Mouse (Mus musculus) midbrain, embryonic 14.5 days (tissue): ENCODE results near the gene Pxylp1. TPM values are rescaled to one million over a fixed set of nuclear protein-coding genes. Genes with fewer than 3 reads are reported as not detected.
A peak's percentile ranks its signal among the peaks of the same experiment; 100 is the strongest.

Experiments used
- ATAC-seq: fragments of 200-750 bp; cut with Nextera tagmentation; 2 replicates; pipeline ENCODE4 v1.8.0; 2017; ENCODE audit warnings: moderate number of reproducible peaks, moderate library complexity; ENCODE audit not compliant: low FRiP score, low TSS enrichment
- DNase-seq: peaks from one replicate; pipeline ENCODE4 v3.0.0-alpha.2; 2015
- H3K27ac ChIP-seq: fragments of 300-500 bp; sonication (generic); replicated peaks from 2 replicates; pipeline ENCODE4 v1.5.1; 2014; ENCODE audit warnings: mild to moderate bottlenecking, low read depth, low read length, moderate library complexity
- H3K27me3 ChIP-seq: fragments of 300-500 bp; sonication (generic); 2 replicates; pipeline ENCODE4 v1.6.1; 2014; ENCODE audit warnings: low read length, control low read depth, mixed read lengths; ENCODE audit not compliant: control insufficient read depth, insufficient read depth
- H3K36me3 ChIP-seq: fragments of 300-500 bp; sonication (generic); 2 replicates; pipeline ENCODE4 v1.6.1; 2014; ENCODE audit warnings: low read length, control low read depth; ENCODE audit not compliant: control insufficient read depth, insufficient read depth
- H3K4me1 ChIP-seq: fragments of 300-500 bp; sonication (generic); 2 replicates; pipeline ENCODE4 v1.6.1; 2014; ENCODE audit warnings: mild to moderate bottlenecking, antibody characterized with exemption, low read length, control low read depth; ENCODE audit not compliant: control insufficient read depth, insufficient read depth
- H3K4me2 ChIP-seq: fragments of 300-500 bp; sonication (generic); 2 replicates; pipeline ENCODE4 v1.6.1; 2014; ENCODE audit warnings: mild to moderate bottlenecking, low read length, moderate library complexity
- H3K4me3 ChIP-seq: fragments of 300-500 bp; sonication (generic); replicated peaks from 2 replicates; pipeline ENCODE4 v1.5.1; 2014; ENCODE audit warnings: low read depth, low read length
- H3K9ac ChIP-seq: fragments of 300-500 bp; sonication (generic); replicated peaks from 2 replicates; pipeline ENCODE4 v1.6.1; 2014; ENCODE audit warnings: mild to moderate bottlenecking, low read length, moderate library complexity
- H3K9me3 ChIP-seq: fragments of 300-500 bp; sonication (generic); 2 replicates; pipeline ENCODE4 v1.6.1; 2016; ENCODE audit warnings: low read length, control low read depth, mixed read lengths; ENCODE audit not compliant: control insufficient read depth
- WGBS: fragments of 180-500 bp; shearing (Covaris S2); extraction: QIAGEN DNeasy Blood & Tissue Kit; methylation state at CpG from one replicate; pipeline ENCODE4 v1.1.7; 2014; 5-methylcytosine and 5-hydroxymethylcytosine counted together
- polyA plus RNA-seq: library from polyadenylated mRNA; unstranded; fragments of >200 nt; fragmentation: Nextera tagmentation; extraction: Ambion mirVana; gene quantifications from 2 replicates; pipeline ENCODE4 v1.2.1, GENCODE M21; 2014

Pxylp1 gene
- polyA plus RNA-seq, 1 experiment from 2014 or later: 66.1 TPM

DNA sequence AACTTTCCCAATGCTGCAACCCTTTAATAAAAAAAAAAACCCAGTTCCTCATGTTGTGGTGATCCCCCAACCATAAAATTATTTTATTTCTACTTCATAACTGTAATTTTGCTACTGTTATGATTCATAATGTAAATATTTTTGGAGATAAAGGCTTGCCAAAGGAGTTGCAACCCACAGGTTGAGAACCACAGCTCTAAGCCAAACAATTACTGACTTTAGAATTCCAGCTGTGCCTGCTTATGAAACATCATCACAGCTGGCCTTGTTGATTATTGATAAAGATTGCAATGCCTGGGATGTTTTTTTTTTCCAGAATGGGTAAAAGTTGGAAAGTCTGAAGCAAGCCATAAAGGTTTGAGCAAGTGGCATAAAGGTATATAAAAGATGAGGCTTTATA, 6.5 kb upstream of the Pxylp1 start:
- H3K36me3 ChIP-seq: no peaks in the 10 kb centered on the region
- no peaks in the 10 kb centered on the region for H3K4me1 ChIP-seq
- no peak overlapping the region for H3K4me2 ChIP-seq
- H3K27ac ChIP-seq: no peak overlapping the region
- H3K9me3 ChIP-seq: no peaks in the 10 kb centered on the region
- no peaks in the 10 kb centered on the region for H3K27me3 ChIP-seq
- H3K9ac ChIP-seq: no peak overlapping the region
- DNase-seq (no peak), ATAC-seq (no peak)
- H3K4me3 ChIP-seq: no peak overlapping the region

DNA sequence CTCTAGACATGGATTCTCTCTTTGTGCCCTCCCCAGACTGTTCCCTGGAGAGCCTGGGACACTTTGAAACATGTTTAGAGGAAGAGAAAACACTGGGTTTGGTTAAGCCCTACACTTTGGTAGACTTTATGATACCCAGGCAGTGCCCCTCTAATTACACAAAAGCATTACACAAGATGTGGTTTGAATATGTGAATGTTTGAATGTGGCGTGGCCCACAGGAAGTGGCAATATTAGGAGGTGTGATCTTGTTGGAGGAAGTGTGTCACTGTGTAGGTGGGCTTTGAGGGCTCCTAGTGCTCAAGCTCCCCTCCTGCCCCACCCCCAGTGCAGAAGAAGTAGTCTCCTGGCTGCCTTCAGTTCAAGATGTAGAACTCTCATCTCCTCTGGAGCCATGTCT, 4.2 kb upstream of the Pxylp1 start:
- no peaks in the 10 kb centered on the region for H3K9me3 ChIP-seq
- no peaks in the 10 kb centered on the region for H3K36me3 ChIP-seq
- no peaks in the 10 kb centered on the region for H3K27me3 ChIP-seq
- no peak overlapping the region for H3K4me3 ChIP-seq
- WGBS: 94% methylated on average over 1 of the region's 1 CpGs
- H3K27ac ChIP-seq: no peak overlapping the region
- no peak overlapping the region for H3K4me2 ChIP-seq
- H3K4me1 ChIP-seq: peaks cover 16% of the 10 kb centered on the region
- ATAC-seq: no peak
- no peak for DNase-seq
- H3K9ac ChIP-seq: no peak overlapping the region

DNA sequence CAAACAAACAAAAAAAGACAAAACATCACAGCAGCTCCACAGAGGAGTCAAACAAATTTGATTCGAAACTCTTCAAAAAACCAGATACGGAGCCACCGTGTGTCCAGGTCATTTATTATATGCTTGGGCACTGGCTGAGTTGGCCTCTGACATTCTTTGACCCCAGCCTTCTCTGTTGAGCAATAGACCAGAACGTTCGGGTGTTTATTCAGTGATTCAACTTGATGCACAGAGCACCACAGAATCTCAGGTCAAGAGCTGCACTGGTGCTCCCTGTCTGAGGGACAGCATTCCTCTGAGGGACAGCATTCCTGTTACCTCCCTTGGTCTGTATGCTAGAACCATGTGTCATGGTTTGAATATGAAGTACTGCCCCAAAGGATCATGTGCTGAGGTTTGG, 1.1 kb upstream of the Pxylp1 start:
- H3K9me3 ChIP-seq: no peaks in the 10 kb centered on the region
- H3K27me3 ChIP-seq: no peaks in the 10 kb centered on the region
- WGBS: 56% methylated on average over 5 of the region's 5 CpGs
- DNase-seq: no peak
- H3K36me3 ChIP-seq: no peaks in the 10 kb centered on the region
- no peak overlapping the region for H3K4me2 ChIP-seq
- no peak overlapping the region for H3K4me3 ChIP-seq
- H3K4me1 ChIP-seq: peaks cover 36% of the 10 kb centered on the region
- no peak overlapping the region for H3K9ac ChIP-seq
- peak overlapping the region; percentile 81 for H3K27ac ChIP-seq
- ATAC-seq: no peak

DNA sequence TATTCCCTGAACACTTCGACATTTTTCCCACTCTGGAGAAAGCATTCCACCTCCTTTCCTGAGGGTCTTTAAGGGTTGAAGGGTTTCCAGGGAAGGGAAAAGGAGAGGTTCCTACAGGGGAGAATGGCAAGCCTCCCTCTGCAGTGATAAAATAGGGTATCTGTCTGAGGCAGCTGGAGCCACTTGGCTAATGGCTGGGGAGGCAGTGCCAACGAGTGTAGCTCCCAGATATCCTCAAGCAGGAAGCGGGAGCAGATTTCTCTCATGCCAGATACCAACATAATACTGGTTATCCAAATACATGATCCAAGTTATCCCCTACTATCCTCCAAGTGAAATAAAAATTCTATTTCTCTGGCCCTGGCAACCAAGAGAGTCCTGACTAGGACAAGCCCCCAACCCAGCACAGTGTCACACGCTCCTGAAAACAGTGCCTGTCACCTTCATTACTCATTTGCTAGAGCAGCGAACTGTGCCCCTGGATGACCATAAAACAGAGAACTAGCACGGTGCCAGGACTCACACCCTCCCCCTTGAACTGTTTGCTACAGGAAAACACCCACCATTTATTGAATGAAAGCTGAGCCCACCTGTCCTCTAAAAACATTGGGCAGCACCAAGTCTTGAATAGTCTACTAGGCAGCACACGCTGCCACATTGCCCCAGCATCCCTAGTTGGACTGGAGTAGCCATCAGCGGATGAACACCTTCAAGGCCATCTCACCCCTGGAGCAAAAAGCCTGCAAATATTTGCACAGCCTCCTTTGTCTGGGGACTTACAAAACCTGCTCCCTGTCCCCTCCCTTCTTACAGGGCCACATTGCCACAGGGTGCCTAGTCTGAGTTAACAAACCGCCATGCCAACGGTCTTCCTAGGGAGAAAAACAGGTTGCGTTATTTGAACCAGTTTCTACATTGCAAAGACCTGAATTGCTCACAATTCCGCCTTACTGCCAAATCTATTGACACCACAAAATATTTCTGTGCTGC, 833 bp downstream of the Pxylp1 start:
- H3K9me3 ChIP-seq: no peaks in the 10 kb centered on the region
- H3K9ac ChIP-seq: 0 out of 2 replicates have a peak overlapping the region, but pooled peaks have one; percentile 1
- no peaks in the 10 kb centered on the region for H3K36me3 ChIP-seq
- no peak overlapping the region for H3K4me3 ChIP-seq
- peak overlapping the region; percentile 37 for H3K4me2 ChIP-seq
- peaks cover 49% of the 10 kb centered on the region for H3K4me1 ChIP-seq
- H3K27me3 ChIP-seq: no peaks in the 10 kb centered on the region
- H3K27ac ChIP-seq: peak overlapping the region; percentile 81
- DNase-seq (no peak), ATAC-seq (no peak)
- 63% methylated on average over 12 of the region's 12 CpGs for WGBS

DNA sequence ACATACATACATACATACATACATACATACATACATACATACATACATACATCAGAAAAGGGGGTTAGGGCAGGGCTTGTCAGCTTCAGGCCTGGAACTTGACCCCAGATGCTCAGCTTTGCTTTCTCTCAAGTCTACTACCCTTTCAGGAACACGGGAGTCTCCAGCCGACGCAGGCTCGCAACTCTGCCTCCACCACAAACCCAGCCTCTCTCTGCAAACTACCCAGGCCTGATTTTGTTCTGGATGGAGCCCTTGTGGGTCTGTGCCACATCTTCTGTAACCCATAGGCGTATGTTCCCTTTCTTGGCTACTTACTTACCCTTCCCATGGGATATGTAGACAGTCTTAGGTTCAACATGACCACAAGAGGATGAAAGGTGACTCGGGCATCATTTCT, 1.7 kb downstream of the Pxylp1 start:
- Histone ChIP-seq H3K4me3 (no peak overlapping the region), H3K9ac (no peak overlapping the region), H3K27me3 (no peaks in the 10 kb centered on the region), H3K9me3 (no peaks in the 10 kb centered on the region), H3K4me1 (peaks cover 57% of the 10 kb centered on the region), H3K27ac (peak overlapping the region; percentile 81; the same call in 1 of the 2 replicates), H3K4me2 (peak overlapping the region; percentile 88; the same call in 1 of the 2 replicates), H3K36me3 (no peaks in the 10 kb centered on the region)
- no peak for DNase-seq
- ATAC-seq: no peak
- 91% methylated on average over 6 of the region's 6 CpGs for WGBS

DNA sequence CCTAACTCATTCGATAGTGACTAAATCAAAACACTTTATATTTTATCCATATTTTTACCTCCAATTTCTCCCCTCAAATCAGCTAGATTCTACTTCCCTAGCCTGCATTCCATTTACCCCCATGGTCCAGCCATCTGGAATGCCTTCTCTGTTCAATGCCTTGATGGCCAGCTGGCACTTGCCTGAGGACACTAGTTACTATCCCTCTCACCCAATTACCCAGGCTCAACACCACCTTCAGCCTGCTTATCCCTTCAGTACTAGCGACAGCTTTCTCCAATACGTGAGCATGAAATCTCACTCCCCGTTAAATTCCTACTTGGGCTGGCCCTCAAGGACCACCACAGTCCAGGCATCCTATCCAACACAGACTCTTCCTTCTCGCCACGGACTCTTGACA, 2.2 kb downstream of the Pxylp1 start:
- Histone ChIP-seq H3K27me3 (no peaks in the 10 kb centered on the region), H3K9me3 (no peaks in the 10 kb centered on the region), H3K4me3 (no peak overlapping the region), H3K4me1 (peaks cover 61% of the 10 kb centered on the region), H3K4me2 (peak overlapping the region; percentile 88), H3K27ac (0 out of 2 replicates have a peak overlapping the region, but pooled peaks have one; percentile 28), H3K36me3 (no peaks in the 10 kb centered on the region), H3K9ac (no peak overlapping the region; the same call in 1 of the 2 replicates)
- 64% methylated on average over 6 of the region's 6 CpGs for WGBS
- no peak for ATAC-seq
- peak; percentile 37 for DNase-seq

DNA sequence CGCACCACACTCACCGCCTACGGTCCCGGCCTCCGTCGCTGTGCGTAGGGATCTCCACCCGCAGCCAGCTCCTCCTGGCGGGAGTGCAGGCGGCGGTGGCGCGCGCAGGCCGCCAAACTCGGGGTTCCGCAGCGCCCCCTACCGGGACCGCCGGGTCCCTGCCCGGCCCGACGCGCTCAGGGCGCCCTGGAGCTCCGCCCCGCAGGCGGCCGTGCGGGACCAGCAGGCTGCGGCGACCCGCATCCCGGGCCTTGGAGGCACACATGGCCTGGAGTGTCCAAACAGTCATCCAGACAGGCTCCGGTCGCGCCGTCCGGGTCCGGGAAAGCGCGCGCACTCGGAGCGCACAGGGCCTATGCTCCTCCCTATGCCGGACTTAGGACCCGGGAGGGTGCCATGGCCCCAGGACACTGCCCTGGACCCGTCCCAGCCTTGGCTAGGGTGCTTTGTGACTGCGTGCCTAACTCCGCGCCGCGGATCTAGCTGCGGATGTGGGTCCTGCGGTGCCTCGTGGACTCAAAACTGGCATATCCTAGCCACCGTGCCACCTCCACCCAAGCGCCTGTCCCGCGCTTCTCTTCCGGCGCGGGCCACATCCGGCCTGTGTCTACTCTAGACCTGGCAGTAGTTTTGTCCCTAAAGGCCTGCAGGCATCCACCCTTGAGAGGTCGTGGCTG, 3.0 kb downstream of the Pxylp1 start:
- no peaks in the 10 kb centered on the region for H3K36me3 ChIP-seq
- H3K9me3 ChIP-seq: no peaks in the 10 kb centered on the region
- peak overlapping the region; percentile 80 for H3K9ac ChIP-seq
- peak; percentile 80 for ATAC-seq
- WGBS: 1% methylated on average over 66 of the region's 66 CpGs
- peak overlapping the region; percentile 88 for H3K4me2 ChIP-seq
- H3K27me3 ChIP-seq: no peaks in the 10 kb centered on the region
- peaks cover 64% of the 10 kb centered on the region for H3K4me1 ChIP-seq
- DNase-seq: peak; percentile 94
- H3K27ac ChIP-seq: peak overlapping the region; percentile 78
- peak overlapping the region; percentile 67 for H3K4me3 ChIP-seq

DNA sequence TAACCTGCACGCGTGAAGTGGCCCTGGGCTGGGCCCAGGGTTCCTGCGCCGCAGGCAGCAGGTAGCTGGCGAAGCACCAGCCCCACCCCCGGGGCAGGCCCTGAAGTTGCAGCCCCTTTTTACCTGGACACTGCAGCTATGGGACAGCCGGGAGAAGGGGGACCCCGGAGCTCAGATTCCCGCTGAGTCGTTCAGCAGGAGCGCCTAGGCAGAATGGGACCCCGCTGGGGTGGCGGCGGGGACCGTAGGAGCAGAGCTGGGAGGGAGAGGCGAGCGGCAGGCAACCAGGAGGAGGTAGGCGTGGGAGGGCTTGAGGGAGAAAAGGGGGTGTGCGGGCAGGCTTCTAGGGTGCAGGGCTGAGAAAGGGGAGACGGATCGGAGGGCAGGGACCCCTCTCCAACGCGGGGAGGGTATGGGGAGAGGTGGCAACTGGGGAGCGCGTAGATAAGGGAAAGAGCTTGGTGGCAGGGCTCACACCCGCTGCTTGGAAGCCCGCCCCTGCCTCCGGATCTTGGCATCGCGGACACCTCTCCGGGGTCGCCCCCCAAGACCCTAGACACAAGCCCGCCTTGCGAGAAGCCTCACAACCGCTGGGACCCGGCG, 3.6 kb downstream of the Pxylp1 start:
- H3K36me3 ChIP-seq: no peaks in the 10 kb centered on the region
- peaks cover 66% of the 10 kb centered on the region for H3K4me1 ChIP-seq
- ATAC-seq (peak; percentile 11), DNase-seq (peak; percentile 59)
- H3K27me3 ChIP-seq: no peaks in the 10 kb centered on the region
- H3K4me2 ChIP-seq: peak overlapping the region; percentile 88
- WGBS: under 1% methylated on average over 35 of the region's 37 CpGs
- peak overlapping the region; percentile 67 for H3K4me3 ChIP-seq
- no peaks in the 10 kb centered on the region for H3K9me3 ChIP-seq
- H3K27ac ChIP-seq: peak overlapping the region; percentile 78
- peak overlapping the region; percentile 80 for H3K9ac ChIP-seq
